Mouse (Mus musculus): ENCODE results near the gene Tspan4. TPM values are rescaled to one million over a fixed set of nuclear protein-coding genes. Genes with fewer than 3 reads are reported as not detected.

Tspan4 gene
- polyA plus RNA-seq (2017; shearing (Covaris generic)) = 0.55 TPM

GRCm38 (mm10) chr7:141475011-141475804 is at the start of gene Tspan4, which contains the start of gene Polr2l:
Tspan4 (plus strand) TSS chr7:141475240.
Polr2l (minus strand) TSS chr7:141475132.

GRCm38 (mm10) chr7:141429310-141429709 is 45.7 kb upstream of the Tspan4 start, which contains the start of gene Cend1:
Cend1 (minus strand) TSS chr7:141429491.

GRCm38 (mm10) chr7:141437178-141438120 is 37.6 kb upstream of the Tspan4 start, which contains the start of gene Slc25a22:
Slc25a22 (minus strand) TSS chr7:141437892.

GRCm38 (mm10) chr7:141443828-141444237 is 31.2 kb upstream of the Tspan4 start, which contains the start of gene Pidd1:
Pidd1 (minus strand) TSS chr7:141444025.

GRCm38 (mm10) chr7:141447110-141447991 is 27.7 kb upstream of the Tspan4 start, which contains the start of gene Rplp2:
Rplp2 (plus strand) TSS chr7:141447370.

GRCm38 (mm10) chr7:141454967-141455551 is 20.0 kb upstream of the Tspan4 start, which contains the start of gene Pnpla2:
Pnpla2 (plus strand) TSS chr7:141455198.

GRCm38 (mm10) chr7:141460391-141461113 is 14.5 kb upstream of the Tspan4 start, which contains the start of gene Cracr2b:
Cracr2b (plus strand) TSS chr7:141461094.

GRCm38 (mm10) chr7:141467230-141468030 is 7.6 kb upstream of the Tspan4 start, which contains the start of gene Cd151:
Cd151 (plus strand) TSS chr7:141467392.

GRCm38 (mm10) chr7:141539556-141540311 is 64.7 kb downstream of the Tspan4 start, which contains the start of gene Chid1:
Chid1 (minus strand) TSS chr7:141539857.

Other genes starting within 250 kb of the Tspan4 start
- gene Phrf1, start 246.5 kb upstream of the Tspan4 start, polyA plus RNA-seq (2017; shearing (Covaris generic)) = 95.3 TPM
- 405 TPM for gene Irf7, start 208.8 kb upstream of the Tspan4 start, polyA plus RNA-seq (2017; shearing (Covaris generic))
- gene Cdhr5, start 198.5 kb upstream of the Tspan4 start, polyA plus RNA-seq (2017; shearing (Covaris generic)) = not detected
- gene Sct, start 196.1 kb upstream of the Tspan4 start, polyA plus RNA-seq (2017; shearing (Covaris generic)) = not detected
- gene Drd4, start 183.2 kb upstream of the Tspan4 start, polyA plus RNA-seq (2017; shearing (Covaris generic)) = not detected
- gene Deaf1, start 147.6 kb upstream of the Tspan4 start, polyA plus RNA-seq (2017; shearing (Covaris generic)) = 53.6 TPM
- gene Tmem80, start 147.5 kb upstream of the Tspan4 start, polyA plus RNA-seq (2017; shearing (Covaris generic)) = 23.2 TPM
- gene Eps8l2, start 136.4 kb upstream of the Tspan4 start, polyA plus RNA-seq (2017; shearing (Covaris generic)) = 0.23 TPM
- gene Taldo1, start 83.0 kb upstream of the Tspan4 start, polyA plus RNA-seq (2017; shearing (Covaris generic)) = 201 TPM
- 23.2 TPM for gene Gatd1, start 61.1 kb upstream of the Tspan4 start, polyA plus RNA-seq (2017; shearing (Covaris generic))
- not detected for gene Cend1, start 45.7 kb upstream of the Tspan4 start, polyA plus RNA-seq (2017; shearing (Covaris generic))
- gene Slc25a22, start 37.3 kb upstream of the Tspan4 start, polyA plus RNA-seq (2017; shearing (Covaris generic)) = 51.0 TPM
- gene Pidd1, start 31.2 kb upstream of the Tspan4 start, polyA plus RNA-seq (2017; shearing (Covaris generic)) = 4.1 TPM
- gene Rplp2, start 27.9 kb upstream of the Tspan4 start, polyA plus RNA-seq (2017; shearing (Covaris generic)) = 1,870 TPM
- 167 TPM for gene Pnpla2, start 20.0 kb upstream of the Tspan4 start, polyA plus RNA-seq (2017; shearing (Covaris generic))
- gene Cracr2b, start 14.1 kb upstream of the Tspan4 start, polyA plus RNA-seq (2017; shearing (Covaris generic)) = not detected
- gene Cd151, start 7.8 kb upstream of the Tspan4 start, polyA plus RNA-seq (2017; shearing (Covaris generic)) = 3.2 TPM
- gene Polr2l, start 108 bp upstream of the Tspan4 start, polyA plus RNA-seq (2017; shearing (Covaris generic)) = 24.2 TPM
- 16.0 TPM for gene Chid1, start 64.6 kb downstream of the Tspan4 start, polyA plus RNA-seq (2017; shearing (Covaris generic))
- gene Ap2a2, start 86.9 kb downstream of the Tspan4 start, polyA plus RNA-seq (2017; shearing (Covaris generic)) = 50.4 TPM
- 0.07 TPM for gene Muc6, start 180.1 kb downstream of the Tspan4 start, polyA plus RNA-seq (2017; shearing (Covaris generic))
- gene Muc2, start 215.1 kb downstream of the Tspan4 start, polyA plus RNA-seq (2017; shearing (Covaris generic)) = 1.7 TPM

Measured in effector memory CD4-positive, alpha-beta T cell, adult 7 months (primary cell).